8 mouse cellular contexts compared by ENCODE assay signal in genomic region chr2:57115864-57116365, GRCm38 (mm10). TPM values are rescaled to one million over a fixed set of nuclear protein-coding genes. Genes with fewer than 3 reads are reported as not detected.
DNase-seq lines count a peak whose midpoint lies in the region; ATAC-seq lines count a peak whose summit lies in the region.

No protein-coding gene starts in this region.

- peak overlapping the region; percentile 71 to 82 for H3K4me3 ChIP-seq in heart, embryonic 14.5 days (ENCODE audit: control insufficient read depth in 1 of 2, insufficient read depth in 1 of 2, low read depth in 1 of 2, low read length in 2 of 2)

- DNase-seq in frontal cortex, postnatal 14 days (ENCODE audit: low spot score in 2 of 2): no peak
- DNase-seq in adrenal gland, adult (ENCODE audit: inconsistent age in 2 of 2, low spot score in 1 of 2): peak; percentile 58 to 89
- peak; percentile 52 for DNase-seq in embryo, embryonic 9.5 days (ENCODE audit: extremely low spot score)
- peak; percentile 47 for DNase-seq in kidney, postnatal 14 days
- peak; percentile 55 for DNase-seq in lung, postnatal 10 days
- peak; percentile 45 for DNase-seq in skeletal muscle tissue, adult 2 months (ENCODE audit: low read depth, low spot score)

- 0 out of 2 replicates have a peak, but pooled peaks have one; percentile 11 for ATAC-seq in frontal cortex, adult (ENCODE audit: low TSS enrichment)
- ATAC-seq in heart, embryonic 14.5 days (ENCODE audit: insufficient number of reproducible peaks, insufficient read depth, low FRiP score, low read depth): peak; percentile 2; the same call in 1 of the 2 replicates

- H3K9me3 ChIP-seq in heart, embryonic 14.5 days (ENCODE audit: control insufficient read depth, low read length): peaks cover 7% of the 10 kb centered on the region

- H3K27me3 ChIP-seq in heart, embryonic 14.5 days (ENCODE audit: control insufficient read depth, insufficient read depth, low read length): peaks cover 33% of the 10 kb centered on the region

- H3K36me3 ChIP-seq in heart, embryonic 14.5 days (ENCODE audit: control insufficient read depth, insufficient read depth, low read length): no peaks in the 10 kb centered on the region

- H3K4me2 ChIP-seq in heart, embryonic 14.5 days (ENCODE audit: low read length): peak overlapping the region; percentile 99

- H3K9ac ChIP-seq in heart, embryonic 14.5 days (ENCODE audit: low read length): peak overlapping the region; percentile 72

- 0% methylated on average over 28 of the region's 28 CpGs for WGBS in heart, embryonic 14.5 days

- H3K27ac ChIP-seq in heart, embryonic 14.5 days (replicated peaks in 1 of 2; ENCODE audit: control insufficient read depth in 1 of 2, insufficient read depth in 1 of 2, low read depth in 2 of 2, low read length in 2 of 2): peak overlapping the region; percentile 95 to 97

- H3K4me1 ChIP-seq in heart, embryonic 14.5 days (ENCODE audit: control insufficient read depth in 2 of 2, insufficient read depth in 2 of 2, low read length in 2 of 2): peaks cover 3 to 13% of the 10 kb centered on the region in 2 experiments; a peak in 1 of 4 replicates

RNA-seq across cellular contexts. Expression of gene Nr4a2, which starts 7.9 kb away (rescaled TPM):
- 1.9 and 2.4 TPM in 2 replicates for polyA plus RNA-seq in heart, embryonic 14.5 days (2014; fragmentation: Nextera tagmentation; extraction: Ambion mirVana)

Comparison
In these comparisons a context has a peak if more than half of its experiments do, and no peak if none do; other contexts are left out.
1. DNase-seq: peak in adrenal gland, adult (2 of 2), embryo, embryonic 9.5 days (single experiment), kidney, postnatal 14 days (single experiment), lung, postnatal 10 days (single experiment) and skeletal muscle tissue, adult 2 months (single experiment); none in frontal cortex, postnatal 14 days (0 of 2).